Mouse (Mus musculus): ENCODE measurements at regions not wholly inside any gene's neighbourhood (a gene's known extent, or its start where the extent isn't known, plus 50 kb on each side); places are given as distances from the start of the nearest gene placed in this dataset.

GRCm38 (mm10) chr8:33997676-33998075 is 113.9 kb downstream of the Gm10131 start:
- DNase-seq: no peak

- peak; percentile 50 for DNase-seq
Measured at GRCm38 (mm10) chr8:33992946-33993345, 118.6 kb downstream of the Gm10131 start.

- DNase-seq: no peak
Measured at GRCm38 (mm10) chr8:33991917-33992875, 119.3 kb downstream of the Gm10131 start.

- peak; percentile 66 for DNase-seq
Measured at GRCm38 (mm10) chr8:33991165-33991916, 120.2 kb downstream of the Gm10131 start.

- no peak for DNase-seq
Measured at GRCm38 (mm10) chr8:33990039-33990438, 121.5 kb downstream of the Gm10131 start.

- DNase-seq: no peak
Measured at GRCm38 (mm10) chr8:33987755-33988104, 123.8 kb downstream of the Gm10131 start.

- DNase-seq: no peak
Measured at GRCm38 (mm10) chr8:33987091-33987754, 124.3 kb downstream of the Gm10131 start.

- DNase-seq: no peak
Measured at GRCm38 (mm10) chr8:33986657-33987056, 124.9 kb downstream of the Gm10131 start.

- DNase-seq: no peak
Measured at GRCm38 (mm10) chr8:33985430-33985977, 126.0 kb downstream of the Gm10131 start.

- no peak for DNase-seq
Measured at GRCm38 (mm10) chr8:33981629-33982028, 129.9 kb downstream of the Gm10131 start.

- no peak for DNase-seq
Measured at GRCm38 (mm10) chr8:33980999-33981398, 130.5 kb downstream of the Gm10131 start.
